Mouse (Mus musculus) bone marrow macrophage, adult 2 months (primary cell): ENCODE results near the gene Ripk4.

Source experiments
- CTCF ChIP-seq: IDR thresholded peaks from 2 replicates; pipeline ENCODE4 v1.5.1; 2012; ENCODE audit warnings: low read depth, mild to moderate bottlenecking, low read length, moderate library complexity
- POLR2A ChIP-seq: IDR thresholded peaks from 2 replicates; pipeline ENCODE4 v1.6.1; 2012; ENCODE audit warnings: mild to moderate bottlenecking, low read depth, low read length, borderline replicate concordance

DNA sequence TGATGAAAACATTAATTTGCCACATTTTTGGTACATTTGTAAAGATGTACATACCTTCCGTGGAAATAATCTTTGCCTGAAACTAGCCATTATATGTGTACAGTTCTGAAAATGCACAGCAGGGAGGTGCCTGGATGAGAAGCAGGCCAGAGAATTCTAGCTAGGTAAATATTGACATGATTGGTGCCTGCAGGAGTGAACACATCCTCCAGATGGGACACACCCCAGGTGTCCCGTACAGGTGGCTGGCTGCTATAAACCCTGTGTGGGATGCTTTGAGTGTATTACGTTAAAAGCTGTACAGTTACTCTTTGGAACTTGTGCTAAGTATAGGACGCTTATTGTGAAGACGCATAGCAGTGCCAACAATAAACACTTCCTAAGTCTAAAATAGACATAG, 19.5 kb upstream of the Ripk4 start:
- TF ChIP-seq POLR2A, result no peak
- no peak for TF ChIP-seq CTCF
